Mouse (Mus musculus) liver, embryonic 14.5 days (tissue): Measurements from ENCODE around the gene Kansl1.

Source experiments
- CTCF ChIP-seq: IDR thresholded peaks from 2 replicates; pipeline ENCODE4 v1.5.1; 2016; ENCODE audit warnings: antibody characterized with exemption, low read depth, control low read depth
- EP300 ChIP-seq: IDR thresholded peaks from 2 replicates; pipeline ENCODE4 v1.6.1; 2016; ENCODE audit warnings: antibody characterized with exemption, low read depth

- TF ChIP-seq EP300 (no peak), CTCF (no peak)
These were observed 82.1 kb downstream of the Kansl1 start for GRCm38 (mm10) chr11:104386595-104386994.
